Mouse (Mus musculus) kidney, postnatal 0 days (tissue): ENCODE measurements around the gene Sufu. TPM values are rescaled to one million over a fixed set of nuclear protein-coding genes. Genes with fewer than 3 reads are reported as not detected.

Experiments used
- ATAC-seq: fragments of 200-750 bp; cut with Nextera tagmentation; replicated peaks from 2 replicates; pipeline ENCODE4 v1.8.0; 2017; ENCODE audit warnings: low read depth, moderate number of reproducible peaks, moderate TSS enrichment, moderate library complexity; ENCODE audit not compliant: low FRiP score
- DNase-seq: peaks from one replicate; pipeline ENCODE4 v3.0.0-alpha.2; 2016; ENCODE audit warnings: low spot score
- H3K27ac ChIP-seq: fragments of 300-500 bp; sonication (generic); 2 replicates; pipeline ENCODE4 v1.5.1; 2014; ENCODE audit warnings: mild to moderate bottlenecking
- H3K27me3 ChIP-seq: fragments of 300-500 bp; sonication (generic); 2 replicates; pipeline ENCODE4 v1.6.1; 2014; ENCODE audit warnings: low read length, mixed read lengths; ENCODE audit not compliant: insufficient read depth
- H3K36me3 ChIP-seq: fragments of 300-500 bp; sonication (generic); 2 replicates; pipeline ENCODE4 v1.6.1; 2014; ENCODE audit warnings: low read length, mixed read lengths; ENCODE audit not compliant: insufficient read depth
- H3K4me1 ChIP-seq: fragments of 300-500 bp; sonication (generic); replicated peaks from 2 replicates; pipeline ENCODE4 v1.6.1; 2014; ENCODE audit warnings: antibody characterized with exemption, low read length, mixed read lengths; ENCODE audit not compliant: insufficient read depth
- H3K4me2 ChIP-seq: fragments of 300-500 bp; sonication (generic); 2 replicates; pipeline ENCODE4 v1.6.1; 2014; ENCODE audit warnings: mild to moderate bottlenecking, low read length, moderate library complexity, mixed read lengths
- H3K4me3 ChIP-seq: fragments of 300-500 bp; sonication (generic); replicated peaks from 2 replicates; pipeline ENCODE4 v1.5.1; 2014; ENCODE audit warnings: low read depth, low read length
- H3K9ac ChIP-seq: fragments of 300-500 bp; sonication (generic); 2 replicates; pipeline ENCODE4 v1.6.1; 2014; ENCODE audit warnings: low read depth, low read length
- H3K9me3 ChIP-seq: fragments of 300-500 bp; sonication (generic); replicated peaks from 2 replicates; pipeline ENCODE4 v1.6.1; 2016; ENCODE audit warnings: low read length, inconsistent platforms, mixed read lengths
- CTCF ChIP-seq: IDR thresholded peaks from 2 replicates; pipeline ENCODE4 v1.5.1; 2016; ENCODE audit warnings: antibody characterized with exemption, low read depth, mild to moderate bottlenecking, moderate library complexity
- WGBS: fragments of 180-500 bp; shearing (Covaris S2); extraction: QIAGEN DNeasy Blood & Tissue Kit; methylation state at CpG from one replicate; pipeline ENCODE4 v1.1.7; 2014; 5-methylcytosine and 5-hydroxymethylcytosine counted together
- polyA plus RNA-seq: library from polyadenylated mRNA; unstranded; fragments of >200 nt; fragmentation: Nextera tagmentation; extraction: Ambion mirVana; gene quantifications from 2 replicates; pipeline ENCODE4 v1.2.1, GENCODE M21; 2015

Sufu gene
- polyA plus RNA-seq, 1 experiment from 2014 or later, result 30.6 TPM

DNA sequence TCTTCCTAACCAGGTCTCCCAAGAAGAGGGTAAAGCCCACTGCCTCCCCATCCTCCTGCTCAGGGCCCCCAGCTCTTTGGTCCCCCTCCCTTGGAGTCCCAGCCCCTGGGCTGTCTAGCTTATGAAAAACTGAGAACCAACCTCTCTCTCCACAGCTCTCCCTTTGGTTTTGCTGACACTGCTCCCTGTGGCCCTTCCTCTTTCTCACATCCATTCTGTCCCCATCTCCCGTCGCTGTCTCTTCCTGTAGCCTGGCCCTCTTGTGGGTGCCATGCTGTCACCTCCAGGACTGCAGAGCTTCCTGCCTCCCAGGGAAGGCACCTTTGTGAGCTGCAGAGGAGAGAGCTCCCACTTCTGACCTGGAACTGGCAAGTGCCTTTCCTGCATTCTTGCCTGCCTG, 90.0 kb downstream of the Sufu start:
- no peak overlapping the region for H3K4me2 ChIP-seq
- TF ChIP-seq CTCF, result no peak
- no peaks in the 10 kb centered on the region for H3K27me3 ChIP-seq
- no peak overlapping the region for H3K9ac ChIP-seq
- ATAC-seq, result no peak
- H3K9me3 ChIP-seq, result no peaks in the 10 kb centered on the region
- peaks cover 36% of the 10 kb centered on the region for H3K4me1 ChIP-seq
- H3K27ac ChIP-seq, result no peak overlapping the region
- H3K36me3 ChIP-seq, result peaks cover 6% of the 10 kb centered on the region
- no peak for DNase-seq
- 50% methylated on average over 2 of the region's 2 CpGs for WGBS
- no peak overlapping the region for H3K4me3 ChIP-seq

DNA sequence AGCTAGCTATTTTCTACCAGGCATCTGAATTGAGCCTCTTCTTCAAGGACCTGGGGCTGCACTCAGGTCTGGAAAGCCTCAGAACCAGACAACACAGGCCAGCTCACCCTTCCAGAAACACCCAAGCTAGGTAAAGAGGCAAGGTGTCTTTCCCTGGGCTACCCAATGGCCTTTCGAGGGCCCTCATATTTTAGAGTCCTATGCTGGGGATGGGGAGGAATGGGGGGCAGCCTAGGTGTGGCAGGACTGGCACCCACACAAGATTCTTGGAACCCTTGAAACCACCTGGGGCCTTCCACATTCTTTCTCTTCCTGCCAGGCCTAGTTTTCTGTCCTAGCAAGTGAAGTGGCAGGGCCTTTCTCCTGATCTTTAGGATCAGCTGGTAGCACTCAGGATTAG, 92.8 kb downstream of the Sufu start:
- Histone ChIP-seq H3K36me3 (peaks cover 6% of the 10 kb centered on the region), H3K4me2 (no peak overlapping the region), H3K9ac (no peak overlapping the region), H3K27me3 (no peaks in the 10 kb centered on the region), H3K4me1 (peaks cover 12% of the 10 kb centered on the region), H3K27ac (no peak overlapping the region), H3K9me3 (no peaks in the 10 kb centered on the region), H3K4me3 (no peak overlapping the region)
- ATAC-seq, result no peak
- 88% methylated on average over 1 of the region's 1 CpGs for WGBS
- DNase-seq, result no peak
- TF ChIP-seq CTCF, result no peak

DNA sequence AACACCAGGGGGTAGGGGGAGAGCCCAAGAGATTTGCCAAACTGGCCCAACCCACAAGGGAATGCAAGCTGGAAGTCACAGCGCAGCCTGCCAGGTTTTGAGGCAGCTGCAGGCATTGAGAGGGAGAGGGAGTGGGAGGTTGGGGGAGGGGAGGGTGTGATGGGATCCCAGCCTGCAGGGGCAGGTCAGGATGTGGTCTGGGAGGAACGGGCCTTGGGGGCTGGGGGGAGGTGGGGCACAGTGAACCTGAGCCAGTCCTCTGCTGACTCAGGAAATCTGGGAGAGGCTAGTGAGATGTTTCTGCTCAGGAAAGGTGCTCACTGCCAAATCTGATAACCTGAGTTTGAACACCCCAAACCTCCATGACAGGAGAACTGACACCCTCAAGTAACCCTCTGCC, 93.9 kb downstream of the Sufu start:
- no peak for TF ChIP-seq CTCF
- no peak overlapping the region for H3K27ac ChIP-seq
- peaks cover 6% of the 10 kb centered on the region for H3K36me3 ChIP-seq
- 0 out of 2 replicates have a peak, but pooled peaks cover 4% of the 10 kb centered on the region for H3K4me1 ChIP-seq
- DNase-seq (peak; percentile 49), ATAC-seq (peak; percentile 44; the same call in 1 of the 2 replicates)
- no peak overlapping the region for H3K4me3 ChIP-seq
- H3K4me2 ChIP-seq, result no peak overlapping the region
- WGBS, result 0% methylated on average over 2 of the region's 2 CpGs
- no peak overlapping the region for H3K9ac ChIP-seq
- H3K27me3 ChIP-seq, result no peaks in the 10 kb centered on the region
- no peaks in the 10 kb centered on the region for H3K9me3 ChIP-seq

DNA sequence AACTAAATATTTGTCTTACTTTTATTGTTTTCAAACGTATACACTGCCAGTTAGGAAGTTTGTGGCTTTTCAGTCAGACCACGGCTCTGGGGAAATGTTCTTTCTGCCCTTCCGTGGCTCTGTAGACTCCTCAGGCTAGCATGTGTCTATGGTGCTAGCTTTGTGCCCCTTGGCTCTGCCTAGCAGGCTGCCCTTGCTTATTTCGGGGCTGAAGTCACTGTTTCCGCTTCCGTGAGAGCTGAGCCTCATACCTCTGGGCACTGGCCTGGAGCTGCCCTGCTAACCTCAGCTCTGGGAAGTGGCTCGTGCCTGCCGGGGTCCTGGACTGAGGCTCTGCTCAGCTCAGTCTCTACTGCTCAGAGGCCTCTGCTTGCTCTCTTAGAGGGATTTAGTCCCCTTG, 98.4 kb downstream of the Sufu start:
- Histone ChIP-seq H3K4me1 (peaks cover 4% of the 10 kb centered on the region; the same call in 1 of the 2 replicates), H3K4me2 (no peak overlapping the region), H3K27ac (0 out of 2 replicates have a peak overlapping the region, but pooled peaks have one; percentile 36), H3K27me3 (no peaks in the 10 kb centered on the region), H3K36me3 (no peaks in the 10 kb centered on the region), H3K9ac (no peak overlapping the region), H3K4me3 (no peak overlapping the region), H3K9me3 (no peaks in the 10 kb centered on the region)
- no peak for TF ChIP-seq CTCF
- DNase-seq (no peak), ATAC-seq (no peak)
- 47% methylated on average over 8 of the region's 8 CpGs for WGBS

DNA sequence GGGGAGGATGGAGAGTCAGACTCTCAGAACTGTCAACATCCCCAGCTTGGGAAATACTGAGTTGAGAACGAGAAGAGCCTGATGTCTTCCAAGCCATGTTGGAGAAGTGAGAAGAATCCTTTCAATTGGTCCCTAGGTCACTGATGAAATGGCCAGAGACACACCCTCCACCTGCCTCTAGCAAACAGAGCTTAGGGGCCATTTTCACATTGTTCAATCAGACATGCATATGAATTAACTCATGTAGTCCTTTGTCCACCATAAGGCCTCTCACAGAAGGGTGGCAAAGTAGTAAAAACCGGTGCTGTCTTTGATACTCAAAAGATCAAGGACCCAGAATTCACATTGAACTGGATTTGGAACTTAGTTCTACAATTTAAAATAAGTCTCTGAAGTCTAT, 100.5 kb downstream of the Sufu start:
- H3K4me1 ChIP-seq, result no peaks in the 10 kb centered on the region; the same call in 1 of the 2 replicates
- H3K4me3 ChIP-seq, result no peak overlapping the region
- DNase-seq (no peak), ATAC-seq (no peak)
- no peaks in the 10 kb centered on the region for H3K9me3 ChIP-seq
- no peak for TF ChIP-seq CTCF
- no peaks in the 10 kb centered on the region for H3K36me3 ChIP-seq
- no peak overlapping the region for H3K4me2 ChIP-seq
- no peak overlapping the region for H3K9ac ChIP-seq
- no peaks in the 10 kb centered on the region for H3K27me3 ChIP-seq
- WGBS, result 61% methylated on average over 2 of the region's 2 CpGs
- no peak overlapping the region for H3K27ac ChIP-seq

DNA sequence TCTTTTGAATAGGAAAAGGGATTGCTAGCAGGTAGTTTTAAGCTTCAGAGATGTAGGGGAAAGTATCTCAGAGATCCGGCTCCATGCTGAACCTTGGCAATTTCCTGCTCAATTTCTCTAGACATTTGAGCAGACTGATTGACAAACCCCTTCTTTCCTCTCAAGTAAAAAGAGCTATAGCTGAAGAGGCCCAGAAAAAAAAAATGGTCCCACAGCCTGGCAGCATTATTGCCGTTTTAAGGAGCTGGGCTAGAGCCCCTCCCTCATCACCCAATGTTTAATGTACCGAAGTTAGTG, 102.8 kb downstream of the Sufu start:
- WGBS, result 1% methylated on average over 3 of the region's 3 CpGs
- no peaks in the 10 kb centered on the region for H3K27me3 ChIP-seq
- H3K36me3 ChIP-seq, result no peaks in the 10 kb centered on the region
- no peak overlapping the region for H3K4me3 ChIP-seq
- no peak for ATAC-seq
- H3K4me1 ChIP-seq, result no peaks in the 10 kb centered on the region; the same call in 1 of the 2 replicates
- no peak for TF ChIP-seq CTCF
- H3K27ac ChIP-seq, result peak overlapping the region; percentile 70
- DNase-seq, result no peak
- H3K9me3 ChIP-seq, result no peaks in the 10 kb centered on the region
- H3K9ac ChIP-seq, result no peak overlapping the region
- peak overlapping the region; percentile 42 for H3K4me2 ChIP-seq
